Mouse (Mus musculus) embryonic facial prominence, embryonic 11.5 days (tissue): ENCODE results near the gene Mtf2. TPM values are rescaled to one million over a fixed set of nuclear protein-coding genes. Genes with fewer than 3 reads are reported as not detected.
A peak's percentile ranks its signal among the peaks of the same experiment; 100 is the strongest.
"Not testable (repeated sequence)": the region's sequence is repeated elsewhere in the genome, so short reads cannot be mapped to it uniquely, and the experiment has no call there.

Experiments
- ATAC-seq: fragments of 200-750 bp; cut with Nextera tagmentation; replicated peaks from 2 replicates; pipeline ENCODE4 v1.8.0; 2017; ENCODE audit warnings: low read depth; ENCODE audit not compliant: insufficient number of reproducible peaks, low FRiP score, low TSS enrichment
- DNase-seq: peaks from one replicate; pipeline ENCODE4 v3.0.0-alpha.2; 2015; ENCODE audit warnings: low spot score
- H3K27ac ChIP-seq: fragments of 300-500 bp; sonication (generic); replicated peaks from 2 replicates; pipeline ENCODE4 v1.5.1; 2014; ENCODE audit warnings: mild to moderate bottlenecking, low read depth, low read length, control low read depth
- H3K27me3 ChIP-seq: fragments of 300-500 bp; sonication (generic); 2 replicates; pipeline ENCODE4 v1.6.1; 2014; ENCODE audit warnings: mild to moderate bottlenecking, low read length, moderate library complexity, mixed read lengths; ENCODE audit not compliant: control insufficient read depth, insufficient read depth
- H3K36me3 ChIP-seq: fragments of 300-500 bp; sonication (generic); replicated peaks from 2 replicates; pipeline ENCODE4 v1.6.1; 2014; ENCODE audit warnings: low read depth, mild to moderate bottlenecking, low read length, moderate library complexity, mixed read lengths; ENCODE audit not compliant: control insufficient read depth, insufficient read depth
- H3K4me1 ChIP-seq: fragments of 300-500 bp; sonication (generic); 2 replicates; pipeline ENCODE4 v1.6.1; 2014; ENCODE audit warnings: low read length, mixed read lengths; ENCODE audit not compliant: control insufficient read depth, insufficient read depth
- H3K4me2 ChIP-seq: fragments of 300-500 bp; sonication (generic); 2 replicates; pipeline ENCODE4 v1.6.1; 2014; ENCODE audit warnings: low read depth, mild to moderate bottlenecking, control low read depth, low read length, moderate library complexity
- H3K4me3 ChIP-seq: fragments of 300-500 bp; sonication (generic); 2 replicates; pipeline ENCODE4 v1.5.1; 2014; ENCODE audit warnings: low read depth, low read length, control low read depth
- H3K9ac ChIP-seq: fragments of 300-500 bp; sonication (generic); replicated peaks from 2 replicates; pipeline ENCODE4 v1.6.1; 2014; ENCODE audit warnings: mild to moderate bottlenecking, control low read depth, low read length
- H3K9me3 ChIP-seq: fragments of 300-500 bp; sonication (generic); replicated peaks from 2 replicates; pipeline ENCODE4 v1.6.1; 2016; ENCODE audit warnings: mild to moderate bottlenecking, low read length, inconsistent platforms, mixed read lengths; ENCODE audit not compliant: control insufficient read depth
- WGBS: fragments of 180-500 bp; shearing (Covaris S2); extraction: QIAGEN DNeasy Blood & Tissue Kit; methylation state at CpG from one replicate; pipeline ENCODE4 v1.1.7; 2014; 5-methylcytosine and 5-hydroxymethylcytosine counted together
- polyA plus RNA-seq: library from polyadenylated mRNA; unstranded; fragments of >200 nt; fragmentation: Nextera tagmentation; extraction: Ambion mirVana; gene quantifications from 2 replicates; pipeline ENCODE4 v1.2.1, GENCODE M21; 2014

Mtf2 gene
- polyA plus RNA-seq, 1 experiment from 2014 or later = 160 TPM

DNA sequence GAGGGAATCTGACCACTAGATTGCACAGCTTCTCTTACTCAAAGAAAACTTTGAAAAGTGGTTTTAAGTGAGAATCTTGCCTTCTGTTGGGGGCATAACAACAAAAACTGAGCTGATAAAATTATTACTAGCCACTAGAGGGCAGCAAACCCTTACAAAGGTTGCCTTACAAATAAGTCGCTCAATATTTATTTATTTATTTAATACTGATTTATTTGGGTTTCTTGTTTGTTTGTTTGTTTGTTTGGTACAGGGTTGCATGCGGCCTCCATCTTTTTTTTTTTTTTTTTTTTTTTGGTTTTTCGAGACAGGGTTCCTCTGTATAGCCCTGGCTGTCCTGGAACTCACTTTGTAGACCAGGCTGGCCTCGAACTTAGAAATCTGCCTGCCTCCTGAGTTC, 31.3 kb upstream of the Mtf2 start:
- Histone ChIP-seq H3K27ac (no peak overlapping the region), H3K4me3 (no peak overlapping the region), H3K4me1 (no peaks in the 10 kb centered on the region), H3K9ac (no peak overlapping the region), H3K4me2 (no peak overlapping the region), H3K9me3 (no peaks in the 10 kb centered on the region), H3K27me3 (no peaks in the 10 kb centered on the region), H3K36me3 (no peaks in the 10 kb centered on the region)
- WGBS = 36% methylated on average over 3 of the region's 4 CpGs
- peak; percentile 80 for DNase-seq
- ATAC-seq = no peak

DNA sequence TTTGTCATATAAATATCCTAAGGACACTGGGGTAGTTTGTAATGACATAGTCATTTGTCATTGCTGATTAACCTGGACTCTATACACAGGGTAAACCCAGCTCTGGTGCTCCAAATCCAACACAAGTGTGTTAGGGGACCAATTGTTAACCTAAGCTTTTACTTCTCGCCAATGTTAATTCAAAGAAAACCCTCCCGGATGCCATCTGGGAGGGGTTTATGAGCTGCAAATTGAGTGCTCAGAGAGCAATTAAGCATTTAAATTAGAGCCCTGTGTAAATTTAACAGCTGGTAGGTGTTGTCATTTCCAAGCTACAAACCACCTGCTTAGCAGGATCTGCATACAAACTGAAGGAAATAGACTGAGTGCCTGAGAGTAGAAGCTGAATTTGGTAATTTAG, 30.0 kb upstream of the Mtf2 start:
- Histone ChIP-seq H3K4me1 (no peaks in the 10 kb centered on the region), H3K4me3 (no peak overlapping the region), H3K4me2 (no peak overlapping the region), H3K9me3 (no peaks in the 10 kb centered on the region), H3K27me3 (no peaks in the 10 kb centered on the region), H3K27ac (no peak overlapping the region), H3K36me3 (no peaks in the 10 kb centered on the region), H3K9ac (no peak overlapping the region)
- no peak for ATAC-seq
- no peak for DNase-seq
- 49% methylated on average over 2 of the region's 2 CpGs for WGBS

GRCm38 (mm10) chr5:108042061-108042460, 23.4 kb upstream of the Mtf2 start:
- H3K27ac ChIP-seq = no peak overlapping the region
- H3K4me3 ChIP-seq = no peak overlapping the region
- DNase-seq = no peak
- no peaks in the 10 kb centered on the region for H3K27me3 ChIP-seq
- WGBS = 85% methylated on average over 5 of the region's 5 CpGs
- no peaks in the 10 kb centered on the region for H3K9me3 ChIP-seq
- ATAC-seq = no peak
- H3K4me2 ChIP-seq = no peak overlapping the region
- no peaks in the 10 kb centered on the region for H3K4me1 ChIP-seq
- no peak overlapping the region for H3K9ac ChIP-seq
- no peaks in the 10 kb centered on the region for H3K36me3 ChIP-seq

DNA sequence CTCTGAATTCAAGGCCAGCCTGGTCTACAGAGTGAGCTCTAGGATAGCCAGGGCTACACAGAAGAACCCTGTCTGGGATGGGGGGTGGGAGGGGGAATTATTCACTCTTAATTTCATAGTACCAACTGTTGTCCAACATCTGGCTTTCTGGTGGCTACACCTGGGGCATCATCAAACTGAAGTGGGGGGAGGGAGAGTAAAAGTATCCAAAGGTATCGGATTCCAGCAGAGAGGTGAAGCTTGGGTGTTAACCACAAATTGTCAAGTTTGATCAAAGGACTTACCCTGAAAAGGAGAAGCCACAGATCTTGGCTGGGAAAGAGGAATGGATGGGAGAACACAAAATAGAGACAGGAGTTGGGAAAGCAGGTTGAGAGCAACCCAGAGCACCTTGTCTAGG, 21.6 kb upstream of the Mtf2 start:
- Histone ChIP-seq H3K4me2 (no peak overlapping the region), H3K27ac (no peak overlapping the region), H3K9me3 (no peaks in the 10 kb centered on the region), H3K4me3 (no peak overlapping the region), H3K36me3 (no peaks in the 10 kb centered on the region), H3K9ac (no peak overlapping the region), H3K27me3 (no peaks in the 10 kb centered on the region), H3K4me1 (no peaks in the 10 kb centered on the region)
- ATAC-seq (no peak), DNase-seq (peak; percentile 11)
- WGBS = 54% methylated on average over 1 of the region's 1 CpGs

DNA sequence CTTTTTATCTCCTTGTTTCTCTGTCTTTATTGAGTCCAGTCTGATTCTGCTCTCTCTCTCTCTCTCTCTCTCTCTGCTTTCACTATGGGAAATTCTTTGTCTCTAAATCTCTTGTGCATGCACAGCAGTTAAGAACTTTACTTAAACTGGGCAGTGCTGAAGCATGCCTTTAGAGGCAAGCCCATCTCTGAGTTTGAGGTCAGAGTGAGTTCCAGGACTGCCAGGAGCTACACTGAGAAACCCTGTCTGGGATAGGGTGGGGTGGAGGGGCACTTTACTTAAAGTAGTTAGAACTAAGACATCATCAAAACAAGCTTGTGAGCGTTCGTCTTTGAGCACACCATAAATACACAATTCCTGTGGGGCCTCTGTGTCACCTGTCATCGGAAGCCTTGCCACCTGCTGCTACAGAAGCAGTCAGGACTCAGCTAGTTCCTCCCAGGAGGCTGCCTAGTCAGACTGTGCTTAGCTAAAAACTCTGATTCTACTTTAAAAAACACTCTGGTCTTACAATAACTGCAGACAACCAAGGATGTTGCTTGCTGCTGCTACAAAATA, 15.7 kb upstream of the Mtf2 start:
- H3K9ac ChIP-seq = no peak overlapping the region
- H3K36me3 ChIP-seq = no peaks in the 10 kb centered on the region
- no peak overlapping the region for H3K27ac ChIP-seq
- H3K4me2 ChIP-seq = no peak overlapping the region
- H3K9me3 ChIP-seq = no peaks in the 10 kb centered on the region
- H3K27me3 ChIP-seq = no peaks in the 10 kb centered on the region
- WGBS = 4% methylated on average over 3 of the region's 3 CpGs
- DNase-seq (no peak), ATAC-seq (no peak)
- no peak overlapping the region for H3K4me3 ChIP-seq
- H3K4me1 ChIP-seq = no peaks in the 10 kb centered on the region

DNA sequence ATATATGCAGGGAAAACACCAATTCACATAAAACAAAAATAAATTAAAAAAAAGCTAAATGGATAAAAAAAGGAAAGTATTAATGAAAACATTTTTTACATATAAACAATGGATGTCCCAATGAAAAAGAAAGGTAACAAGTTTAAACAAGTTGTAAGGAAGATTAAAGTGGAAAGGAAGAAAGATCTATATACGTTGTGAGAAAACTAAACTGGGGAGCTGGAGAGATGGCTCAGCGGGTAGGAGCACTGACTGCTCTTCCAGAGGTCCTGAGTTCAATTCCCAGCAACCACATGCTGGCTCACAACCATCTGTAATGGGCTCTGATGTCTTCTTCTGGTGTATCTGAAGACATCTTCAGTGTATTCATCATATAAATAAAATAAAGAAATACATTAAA, 14.4 kb upstream of the Mtf2 start:
- no peak for ATAC-seq
- 85% methylated on average over 2 of the region's 2 CpGs for WGBS
- no peaks in the 10 kb centered on the region for H3K4me1 ChIP-seq
- DNase-seq = no peak
- H3K9me3 ChIP-seq = no peaks in the 10 kb centered on the region
- no peak overlapping the region for H3K27ac ChIP-seq
- no peak overlapping the region for H3K9ac ChIP-seq
- H3K27me3 ChIP-seq = no peaks in the 10 kb centered on the region
- H3K36me3 ChIP-seq = no peaks in the 10 kb centered on the region
- no peak overlapping the region for H3K4me2 ChIP-seq
- H3K4me3 ChIP-seq = no peak overlapping the region

DNA sequence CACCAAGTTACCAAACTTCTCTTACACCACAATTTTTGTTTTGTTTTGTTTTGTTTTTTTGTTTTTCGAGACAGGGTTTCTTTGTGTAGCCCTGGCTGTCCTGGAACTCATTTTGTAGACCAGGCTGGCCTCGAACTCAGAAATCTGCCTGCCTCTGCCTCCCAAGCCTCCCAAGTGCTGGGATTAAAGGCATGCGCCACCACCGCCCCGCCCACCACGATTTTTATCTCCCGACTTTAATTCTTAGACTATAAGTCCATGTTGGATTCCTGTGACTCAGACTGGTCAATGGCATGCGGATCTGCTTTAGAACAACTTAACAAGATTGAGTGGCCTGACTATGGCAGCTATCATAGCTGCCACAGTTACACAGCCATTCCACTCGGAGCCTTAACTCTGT, 13.7 kb upstream of the Mtf2 start:
- not testable (repeated sequence) for H3K4me2 ChIP-seq, H3K9me3 ChIP-seq, H3K9ac ChIP-seq, H3K27ac ChIP-seq, H3K27me3 ChIP-seq, ATAC-seq, H3K4me1 ChIP-seq, DNase-seq, H3K36me3 ChIP-seq, H3K4me3 ChIP-seq
- 92% methylated on average over 9 of the region's 9 CpGs for WGBS

DNA sequence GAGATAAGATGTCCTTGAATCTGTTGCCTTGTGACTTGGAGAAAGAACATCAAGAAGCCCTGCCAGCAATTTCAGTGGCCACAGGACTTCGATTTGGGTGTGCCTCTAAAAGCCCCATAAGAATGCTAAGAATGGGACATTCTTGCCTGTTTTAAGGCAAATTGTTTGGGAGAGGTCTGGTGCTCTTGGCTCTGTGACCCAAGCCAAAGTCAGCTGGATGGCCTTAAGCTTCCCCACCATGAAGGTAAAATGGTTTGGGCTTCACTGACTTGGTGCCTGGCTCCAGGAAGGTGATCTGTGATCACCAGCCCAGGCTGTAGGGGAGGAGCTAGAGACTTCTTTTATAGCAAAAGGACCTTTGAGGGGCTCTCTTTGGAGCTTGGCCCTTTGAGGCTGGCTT, 13.3 kb upstream of the Mtf2 start:
- DNase-seq = no peak
- H3K4me1 ChIP-seq = no peaks in the 10 kb centered on the region
- H3K9me3 ChIP-seq = no peaks in the 10 kb centered on the region
- no peak for ATAC-seq
- H3K27ac ChIP-seq = no peak overlapping the region
- no peaks in the 10 kb centered on the region for H3K36me3 ChIP-seq
- H3K4me3 ChIP-seq = no peak overlapping the region
- no peak overlapping the region for H3K9ac ChIP-seq
- no peak overlapping the region for H3K4me2 ChIP-seq
- H3K27me3 ChIP-seq = no peaks in the 10 kb centered on the region
- 81% methylated on average over 1 of the region's 1 CpGs for WGBS
